Mouse (Mus musculus) limb, embryonic 11.5 days (tissue): ENCODE results near the gene Pianp. TPM values are rescaled to one million over a fixed set of nuclear protein-coding genes. Genes with fewer than 3 reads are reported as not detected.
A peak's percentile ranks its signal among the peaks of the same experiment; 100 is the strongest.

Experiments
- ATAC-seq: fragments of 200-750 bp; cut with Nextera tagmentation; 2 replicates; pipeline ENCODE4 v1.8.0; 2017; ENCODE audit warnings: low read depth; ENCODE audit not compliant: insufficient number of reproducible peaks, low FRiP score, low TSS enrichment
- DNase-seq: peaks from one replicate; pipeline ENCODE4 v3.0.0-alpha.2; 2015; ENCODE audit warnings: low spot score
- H3K27ac ChIP-seq: fragments of 300-500 bp; sonication (generic); replicated peaks from 2 replicates; pipeline ENCODE4 v1.5.1; 2014; ENCODE audit warnings: low read depth, mild to moderate bottlenecking, low read length
- H3K27me3 ChIP-seq: fragments of 300-500 bp; sonication (generic); 2 replicates; pipeline ENCODE4 v1.6.1; 2014; ENCODE audit warnings: mild to moderate bottlenecking, low read length, mixed read lengths; ENCODE audit not compliant: control insufficient read depth, insufficient read depth
- H3K36me3 ChIP-seq: fragments of 300-500 bp; sonication (generic); 2 replicates; pipeline ENCODE4 v1.6.1; 2014; ENCODE audit warnings: mild to moderate bottlenecking, low read length, moderate library complexity, mixed read lengths; ENCODE audit not compliant: control insufficient read depth, insufficient read depth
- H3K4me1 ChIP-seq: fragments of 300-500 bp; sonication (generic); 2 replicates; pipeline ENCODE4 v1.6.1; 2014; ENCODE audit warnings: low read length, mixed read lengths; ENCODE audit not compliant: control insufficient read depth, insufficient read depth
- H3K4me2 ChIP-seq: fragments of 300-500 bp; sonication (generic); 2 replicates; pipeline ENCODE4 v1.6.1; 2014; ENCODE audit warnings: low read depth, mild to moderate bottlenecking, moderate library complexity; ENCODE audit not compliant: severe bottlenecking
- H3K4me3 ChIP-seq: fragments of 300-500 bp; sonication (generic); 2 replicates; pipeline ENCODE4 v1.5.1; 2014; ENCODE audit warnings: low read depth, low read length
- H3K9ac ChIP-seq: fragments of 300-500 bp; sonication (generic); 2 replicates; pipeline ENCODE4 v1.6.1; 2014; ENCODE audit warnings: mild to moderate bottlenecking, low read length
- H3K9me3 ChIP-seq: fragments of 300-500 bp; sonication (generic); 2 replicates; pipeline ENCODE4 v1.6.1; 2016; ENCODE audit warnings: low read length; ENCODE audit not compliant: control insufficient read depth
- WGBS: fragments of 180-500 bp; shearing (Covaris S2); extraction: QIAGEN DNeasy Blood & Tissue Kit; methylation state at CpG from one replicate; pipeline ENCODE4 v1.1.7; 2014; 5-methylcytosine and 5-hydroxymethylcytosine counted together
- polyA plus RNA-seq: library from polyadenylated mRNA; unstranded; fragments of >200 nt; fragmentation: Nextera tagmentation; extraction: Ambion mirVana; gene quantifications from 2 replicates; pipeline ENCODE4 v1.2.1, GENCODE M21; 2014

Gene Pianp
- polyA plus RNA-seq = 2.2 and 2.4 TPM in 2 replicates

DNA sequence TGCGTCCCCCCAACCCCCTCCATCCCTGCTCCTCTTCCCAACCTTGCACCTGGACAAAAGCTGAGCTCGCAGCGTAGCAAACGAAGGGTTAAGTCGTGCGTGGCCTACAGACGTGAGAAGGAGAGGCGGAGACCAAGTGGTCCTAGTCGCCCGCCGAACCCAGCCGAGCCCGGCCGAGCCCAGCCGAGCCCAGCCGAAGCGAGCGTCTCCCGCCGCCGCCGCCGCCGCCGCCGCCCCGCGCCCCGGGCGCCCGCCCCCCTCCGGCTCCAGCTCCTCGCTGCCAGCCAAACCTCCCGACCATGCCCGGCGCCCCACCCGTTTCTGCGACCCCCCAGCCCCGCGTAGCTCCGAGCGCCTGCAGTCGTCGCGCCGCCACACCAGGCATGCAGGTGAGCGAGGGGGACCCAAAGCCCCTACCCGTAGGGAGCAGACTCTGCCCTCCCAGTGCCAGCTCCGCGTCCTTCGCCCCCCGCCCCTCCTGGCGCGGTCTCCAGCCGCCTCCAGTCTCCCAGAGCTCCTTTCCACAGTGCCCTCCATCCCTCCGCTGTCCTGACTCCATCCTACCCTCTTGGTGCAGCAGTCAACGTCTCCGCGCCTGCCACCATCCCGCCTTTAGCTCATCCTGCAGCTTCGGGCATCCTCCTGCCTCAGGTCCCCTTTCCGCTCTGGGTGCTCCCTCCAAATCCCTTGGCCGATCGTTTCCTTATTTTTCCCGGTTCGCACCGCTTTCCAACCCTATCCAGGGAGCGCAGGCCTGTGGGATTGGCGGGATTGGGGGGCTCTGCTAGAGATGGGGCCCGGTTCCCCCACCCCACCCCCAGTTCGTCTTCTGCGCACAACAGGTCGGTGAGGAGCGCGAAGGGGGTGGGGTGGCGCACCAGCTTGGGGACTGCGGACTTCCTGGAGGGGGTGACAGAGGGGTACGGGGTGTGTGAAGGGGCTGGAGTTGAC, at the start of gene Pianp:
Pianp (plus strand) TSS at position 144 of the 951 bp plus-strand sequence.
- Histone ChIP-seq H3K27ac (no peak within 1 kb of the TSS), H3K9me3 (no peaks in the 10 kb centered on the region), H3K9ac (peak within 1 kb of the TSS; percentile 58), H3K27me3 (peaks cover 73% of the 10 kb centered on the region), H3K36me3 (no peaks in the 10 kb centered on the region), H3K4me3 (peak within 1 kb of the TSS; percentile 47), H3K4me1 (0 out of 2 replicates have a peak, but pooled peaks cover 3% of the 10 kb centered on the region), H3K4me2 (peak within 1 kb of the TSS; percentile 95)
- DNase-seq (peak; percentile 86), ATAC-seq (peak; percentile 45)
- under 1% methylated on average over 43 of the region's 78 CpGs for WGBS

DNA sequence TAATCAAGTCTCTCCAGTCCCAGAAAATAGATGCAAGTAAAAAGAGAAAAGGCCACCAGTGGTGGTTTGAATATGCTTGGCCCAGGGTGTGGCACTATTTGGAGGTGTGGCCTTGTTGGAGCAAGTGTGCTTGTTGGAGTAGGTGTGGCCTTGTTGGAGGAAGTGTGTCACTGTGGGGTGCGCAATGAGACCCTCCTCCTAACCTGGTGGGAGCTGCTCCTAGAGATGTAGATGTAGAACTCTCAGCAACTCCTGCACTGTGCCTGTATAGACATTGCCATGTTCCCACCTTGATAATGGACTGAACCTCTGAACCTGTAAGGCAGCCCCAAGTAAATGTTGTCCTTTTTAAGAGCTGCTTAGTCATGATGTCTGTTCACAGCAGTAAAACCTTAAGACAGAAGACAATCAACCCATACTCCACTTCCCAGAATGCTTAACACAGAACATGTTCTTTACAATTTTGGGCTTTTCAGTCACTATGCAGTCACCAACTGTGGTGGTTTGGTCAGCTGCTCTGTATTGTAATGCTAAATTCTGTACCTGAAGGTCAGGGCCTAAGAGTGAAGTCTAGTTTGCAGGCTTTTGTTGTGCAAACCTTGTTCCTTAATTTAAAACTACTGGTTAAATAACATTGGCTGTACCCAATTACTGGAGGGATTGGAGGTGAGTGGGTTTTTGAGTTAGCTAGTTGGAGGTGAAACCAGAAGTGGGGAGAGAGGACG, 42.3 kb upstream of the Pianp start:
- ATAC-seq = no peak

DNA sequence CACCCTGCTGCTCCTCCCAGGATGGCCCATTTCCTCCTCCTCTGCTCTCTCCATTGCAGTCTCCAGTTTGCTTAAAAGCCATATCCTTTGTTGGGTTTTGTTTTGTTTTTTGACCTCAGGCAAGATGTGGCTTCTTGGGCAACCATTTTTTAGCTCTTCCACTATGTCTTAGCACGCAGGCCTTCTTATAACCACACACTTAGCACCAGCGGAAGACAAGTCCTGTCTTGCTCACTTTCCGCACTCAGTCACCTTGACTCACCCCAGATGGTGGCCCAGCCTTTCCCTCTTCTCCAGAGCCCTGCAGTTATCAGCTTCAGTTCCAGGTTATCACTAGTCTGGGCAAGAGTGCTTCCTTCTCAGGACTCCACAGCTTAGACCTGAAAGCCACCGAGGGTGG, 41.3 kb upstream of the Pianp start:
- no peak for DNase-seq
- WGBS = 93% methylated on average over 4 of the region's 4 CpGs
- no peaks in the 10 kb centered on the region for H3K4me1 ChIP-seq
- ATAC-seq = no peak
- no peak overlapping the region for H3K4me3 ChIP-seq
- no peaks in the 10 kb centered on the region for H3K27me3 ChIP-seq
- H3K27ac ChIP-seq = no peak overlapping the region
- H3K4me2 ChIP-seq = no peak overlapping the region
- no peak overlapping the region for H3K9ac ChIP-seq
- peaks cover 8% of the 10 kb centered on the region for H3K36me3 ChIP-seq
- H3K9me3 ChIP-seq = no peaks in the 10 kb centered on the region

More for the DNA sequence above, 42.3 kb upstream of the Pianp start:
- H3K4me2 ChIP-seq = no peak overlapping the region
- no peaks in the 10 kb centered on the region for H3K4me1 ChIP-seq
- H3K9ac ChIP-seq = no peak overlapping the region
- 92% methylated on average over 2 of the region's 2 CpGs for WGBS
- no peaks in the 10 kb centered on the region for H3K27me3 ChIP-seq
- H3K9me3 ChIP-seq = no peaks in the 10 kb centered on the region
- H3K4me3 ChIP-seq = no peak overlapping the region
- peaks cover under 1% of the 10 kb centered on the region; the same call in 1 of the 2 replicates for H3K36me3 ChIP-seq
- H3K27ac ChIP-seq = no peak overlapping the region
- DNase-seq = no peak

DNA sequence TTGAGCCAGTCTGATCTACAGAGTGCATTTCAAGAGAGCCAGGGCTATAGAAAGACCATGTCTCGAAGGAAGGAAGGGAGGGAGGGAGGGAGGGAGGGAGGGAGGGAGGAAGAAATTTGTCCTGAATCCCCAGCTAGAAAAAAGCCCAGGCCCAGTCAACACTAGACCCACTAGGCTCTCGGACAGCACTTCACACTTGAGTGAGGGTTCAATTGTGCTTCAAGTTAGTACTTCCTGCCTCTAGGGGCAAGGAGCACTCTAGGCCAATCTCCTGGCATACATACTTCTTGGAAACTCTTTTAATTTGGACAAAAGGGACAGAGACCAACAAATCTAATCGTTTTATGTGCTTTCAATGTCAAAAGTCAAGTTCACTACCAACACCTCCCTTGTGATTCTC, 38.4 kb upstream of the Pianp start:
- Histone ChIP-seq H3K4me2 (no peak overlapping the region), H3K9me3 (no peaks in the 10 kb centered on the region), H3K27ac (no peak overlapping the region), H3K4me1 (no peaks in the 10 kb centered on the region), H3K9ac (no peak overlapping the region), H3K36me3 (peaks cover 10% of the 10 kb centered on the region), H3K27me3 (no peaks in the 10 kb centered on the region), H3K4me3 (no peak overlapping the region)
- no peak for DNase-seq
- no peak for ATAC-seq
- 88% methylated on average over 3 of the region's 3 CpGs for WGBS

DNA sequence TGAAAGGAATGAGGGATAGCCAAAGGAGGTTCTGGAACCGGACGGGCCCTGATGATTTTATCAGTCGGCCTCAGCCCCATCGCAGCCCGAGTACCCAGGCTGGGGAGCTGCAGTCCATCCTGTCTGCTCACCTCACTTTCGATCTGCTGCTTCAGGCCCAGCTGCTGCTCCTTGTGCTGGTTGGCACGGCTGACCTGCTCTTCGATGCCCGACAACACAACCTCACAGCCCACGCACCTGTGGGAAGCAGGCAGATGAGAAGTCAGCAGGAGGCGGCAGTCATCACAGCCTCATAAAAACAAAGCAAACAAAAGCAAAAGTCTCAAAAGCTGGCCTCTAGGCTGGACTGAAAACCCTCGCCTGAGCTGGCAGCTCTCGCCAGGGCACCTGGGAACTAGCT, 36.5 kb upstream of the Pianp start:
- Histone ChIP-seq H3K36me3 (peaks cover 10% of the 10 kb centered on the region), H3K4me3 (no peak overlapping the region), H3K4me1 (peaks cover 5% of the 10 kb centered on the region), H3K9ac (no peak overlapping the region), H3K27ac (no peak overlapping the region), H3K27me3 (no peaks in the 10 kb centered on the region), H3K9me3 (no peaks in the 10 kb centered on the region), H3K4me2 (no peak overlapping the region)
- DNase-seq (no peak), ATAC-seq (no peak)
- 91% methylated on average over 13 of the region's 13 CpGs for WGBS

DNA sequence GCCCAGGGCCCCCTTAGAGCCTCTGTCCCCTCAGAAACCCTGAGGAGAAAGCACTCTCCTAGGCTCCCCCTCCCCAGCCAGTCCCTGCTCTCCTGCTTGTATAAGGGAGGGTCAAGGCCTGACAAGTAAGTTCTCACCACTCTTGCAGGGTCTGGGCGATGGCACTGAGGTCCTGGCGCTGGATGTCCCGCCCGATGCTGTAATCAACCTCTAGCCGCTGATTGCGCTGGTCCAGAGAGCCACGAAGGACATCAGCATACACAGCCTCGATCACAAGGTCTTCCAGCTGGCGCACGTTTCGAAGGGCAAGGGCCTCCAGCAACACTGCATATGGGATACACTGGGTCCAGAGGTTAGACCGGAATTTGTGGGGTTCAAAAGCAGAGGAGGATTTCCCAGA, 35.5 kb upstream of the Pianp start:
- H3K9ac ChIP-seq = no peak overlapping the region
- WGBS = 92% methylated on average over 12 of the region's 12 CpGs

DNA sequence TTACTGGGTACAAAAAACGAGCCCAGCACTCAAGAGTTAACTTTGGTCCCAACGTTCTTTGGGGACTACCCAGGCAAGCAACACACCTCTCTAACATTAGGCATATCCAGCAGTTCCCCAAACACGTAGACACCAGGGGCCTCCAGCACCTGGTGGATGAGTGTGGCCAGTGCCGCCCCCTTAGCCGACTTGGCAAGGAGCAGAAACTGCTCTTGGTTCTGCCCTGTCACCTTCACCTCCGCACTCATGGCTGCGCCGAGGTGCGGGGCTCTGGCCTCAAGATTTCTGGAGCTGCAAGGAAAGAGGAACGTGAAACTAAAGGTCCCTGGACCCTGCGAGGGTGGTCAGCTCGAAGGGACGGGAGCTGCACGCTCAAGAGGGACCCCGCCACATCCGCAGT, 31.9 kb upstream of the Pianp start:
- DNase-seq = no peak
- peak overlapping the region; percentile 74 for H3K4me3 ChIP-seq
- WGBS = 47% methylated on average over 16 of the region's 16 CpGs
- no peaks in the 10 kb centered on the region for H3K27me3 ChIP-seq
- peak overlapping the region; percentile 70; the same call in 1 of the 2 replicates for H3K27ac ChIP-seq
- H3K4me1 ChIP-seq = peaks cover 5% of the 10 kb centered on the region
- H3K36me3 ChIP-seq = peaks cover 5% of the 10 kb centered on the region
- H3K9ac ChIP-seq = peak overlapping the region; percentile 95
- ATAC-seq = peak; percentile 1; the same call in 1 of the 2 replicates
- H3K4me2 ChIP-seq = peak overlapping the region; percentile 86
- H3K9me3 ChIP-seq = 0 out of 2 replicates have a peak, but pooled peaks cover 7% of the 10 kb centered on the region

More for the DNA sequence above, 35.5 kb upstream of the Pianp start:
- Histone ChIP-seq H3K36me3 (peaks cover 10% of the 10 kb centered on the region), H3K27me3 (no peaks in the 10 kb centered on the region), H3K27ac (no peak overlapping the region), H3K4me2 (no peak overlapping the region), H3K4me3 (no peak overlapping the region), H3K9me3 (no peaks in the 10 kb centered on the region), H3K4me1 (peaks cover 5% of the 10 kb centered on the region)
- ATAC-seq (no peak), DNase-seq (no peak)

DNA sequence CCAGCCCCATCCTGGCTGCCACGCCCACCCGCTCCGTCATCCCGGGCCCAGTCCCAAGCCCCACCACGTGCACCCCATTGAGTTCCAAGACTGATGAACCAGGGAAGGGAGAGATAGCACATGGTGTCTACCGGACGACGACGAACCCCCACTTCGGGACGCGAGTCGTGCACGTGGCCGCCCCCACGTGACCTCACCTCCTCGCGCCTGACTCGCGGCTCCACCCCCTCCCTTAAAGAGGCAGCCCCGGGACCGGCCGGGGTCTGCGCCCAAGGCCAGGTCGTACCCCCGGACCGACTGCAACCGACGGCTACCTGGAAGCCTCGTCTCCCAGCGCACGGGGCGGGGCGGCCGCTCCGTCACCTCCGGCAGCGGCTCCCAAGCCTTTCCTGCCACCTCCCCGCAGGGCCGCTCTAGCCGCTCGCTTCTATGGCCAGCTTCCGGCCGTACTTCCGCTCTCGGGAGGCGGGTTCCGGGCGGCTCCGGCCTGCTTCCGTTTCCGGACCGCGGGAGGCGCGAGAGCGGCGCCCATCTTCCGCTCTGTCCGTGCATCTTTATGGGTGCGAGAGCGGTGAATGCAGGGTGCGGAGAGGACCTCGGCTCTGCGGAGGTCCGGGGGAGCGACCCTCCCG, 31.3 kb upstream of the Pianp start, which contains the start of gene Cops7a:
Cops7a (minus strand) TSS at position 451 of the 632 bp plus-strand sequence.
- H3K27ac ChIP-seq = peak within 1 kb of the TSS; percentile 70; the same call in 1 of the 2 replicates
- H3K4me3 ChIP-seq = peak within 1 kb of the TSS; percentile 74
- H3K27me3 ChIP-seq = no peaks in the 10 kb centered on the region
- H3K4me1 ChIP-seq = peaks cover 5% of the 10 kb centered on the region
- 0 out of 2 replicates have a peak, but pooled peaks cover 7% of the 10 kb centered on the region for H3K9me3 ChIP-seq
- H3K9ac ChIP-seq = peak within 1 kb of the TSS; percentile 95
- peaks cover 2% of the 10 kb centered on the region; the same call in 1 of the 2 replicates for H3K36me3 ChIP-seq
- DNase-seq (peak; percentile 97), ATAC-seq (peak; percentile 89)
- under 1% methylated on average over 68 of the region's 68 CpGs for WGBS
- H3K4me2 ChIP-seq = peak within 1 kb of the TSS; percentile 86
